Mouse (Mus musculus) induced T-regulatory cell, adult 2 months (primary cell): ENCODE measurements around the gene Sncb.
"Not testable (repeated sequence)": the region's sequence is repeated elsewhere in the genome, so short reads cannot be mapped to it uniquely, and the experiment has no call there.

Source experiments
- DNase-seq: peaks from one replicate; pipeline ENCODE4 v3.0.0-alpha.2; 2012; ENCODE audit warnings: low read depth

Sncb gene

GRCm38 (mm10) chr13:54766192-54766768, at the start of gene Sncb:
Gene Sncb (minus strand): TSS chr13:54766595.
- DNase-seq, result peak; percentile 76

GRCm38 (mm10) chr13:54813381-54813780, 47.0 kb upstream of the Sncb start:
- no peak for DNase-seq

- no peak for DNase-seq
Measured at GRCm38 (mm10) chr13:54811476-54811875, 45.1 kb upstream of the Sncb start.

- DNase-seq, result no peak
Measured at GRCm38 (mm10) chr13:54808067-54808466, 41.7 kb upstream of the Sncb start.

- no peak for DNase-seq
Measured at GRCm38 (mm10) chr13:54806434-54806976, 40.1 kb upstream of the Sncb start.

- no peak for DNase-seq
Measured at GRCm38 (mm10) chr13:54805134-54805838, 38.9 kb upstream of the Sncb start.

GRCm38 (mm10) chr13:54803010-54803409, 36.6 kb upstream of the Sncb start:
- peak; percentile 34 for DNase-seq

- no peak for DNase-seq
Measured at GRCm38 (mm10) chr13:54800206-54800605, 33.8 kb upstream of the Sncb start.

GRCm38 (mm10) chr13:54799701-54800100, 33.3 kb upstream of the Sncb start:
- DNase-seq, result peak; percentile 85

GRCm38 (mm10) chr13:54798740-54799139, 32.3 kb upstream of the Sncb start:
- no peak for DNase-seq

- no peak for DNase-seq
Measured at GRCm38 (mm10) chr13:54797861-54798643, 31.7 kb upstream of the Sncb start.

- DNase-seq, result peak; percentile 65
Measured at GRCm38 (mm10) chr13:54797356-54797755, 31.0 kb upstream of the Sncb start.

- DNase-seq, result no peak
Measured at GRCm38 (mm10) chr13:54794843-54795242, 28.4 kb upstream of the Sncb start.

GRCm38 (mm10) chr13:54794002-54794577, 27.7 kb upstream of the Sncb start:
- no peak for DNase-seq

GRCm38 (mm10) chr13:54792259-54793230, 26.1 kb upstream of the Sncb start:
- peak; percentile 43 for DNase-seq

- DNase-seq, result peak; percentile 56
Measured at GRCm38 (mm10) chr13:54789561-54790397, 23.4 kb upstream of the Sncb start.

GRCm38 (mm10) chr13:54788740-54789560, 22.6 kb upstream of the Sncb start, which contains the start of gene Tspan17:
Gene Tspan17 (plus strand): TSS chr13:54789377.
- peak; percentile 95 for DNase-seq

GRCm38 (mm10) chr13:54787591-54787990, 21.2 kb upstream of the Sncb start:
- not testable (repeated sequence) for DNase-seq

- DNase-seq, result no peak
Measured at GRCm38 (mm10) chr13:54783698-54784097, 17.3 kb upstream of the Sncb start, which contains the start of gene Eif4e1b. Gene Eif4e1b (plus strand): TSS chr13:54783998.
